In genomic region chr17:74394381-74394780, GRCm38 (mm10) we compare ENCODE assay signal across 11 mouse cellular contexts. TPM values are rescaled to one million over a fixed set of nuclear protein-coding genes. Genes with fewer than 3 reads are reported as not detected.
A peak's percentile ranks its signal among the peaks of the same experiment; 100 is the strongest.
DNase-seq lines count a peak whose midpoint lies in the region; ATAC-seq and TF ChIP-seq lines count a peak whose summit lies in the region.
"Had no signal": no experiment of that assay in that cellular context is flagged by ENCODE, and none has a peak within 500 bp of the region (broad histone marks: within the 10 kb centered on the region; RNA-seq: fewer than 3 reads in every experiment).

No protein-coding gene starts in this region.

- DNase-seq in heart, adult 9 months (ENCODE audit: low spot score in 2 of 2): no peak
- no peak for DNase-seq in lung, postnatal 25 days (ENCODE audit: low spot score)
- DNase-seq in adrenal gland, postnatal 10 days: no peak
- no peak for DNase-seq in kidney, adult 11 months
- DNase-seq: gastrocnemius, postnatal 10 days; left cerebral cortex, postnatal 4 days had no signal

- H3K4me1 ChIP-seq in heart, embryonic 12.5 days (replicated peaks): peaks cover 9% of the 10 kb centered on the region
- peaks cover 9% of the 10 kb centered on the region for H3K4me1 ChIP-seq in lung, embryonic 16.5 days (replicated peaks; ENCODE audit: control insufficient read depth, insufficient read depth, low read length)
- peaks cover 7% of the 10 kb centered on the region for H3K4me1 ChIP-seq in limb, embryonic 13.5 days
- no peaks in the 10 kb centered on the region for H3K4me1 ChIP-seq in small intestine, adult 2 months (ENCODE audit: control insufficient read depth, insufficient read depth, insufficient read length, low read length)

- no peaks in the 10 kb centered on the region for H3K27me3 ChIP-seq in heart, embryonic 12.5 days (replicated peaks)
- H3K27me3 ChIP-seq in lung, embryonic 16.5 days (ENCODE audit: control insufficient read depth, insufficient read depth, low read depth, low read length): no peaks in the 10 kb centered on the region
- H3K27me3 ChIP-seq in limb, embryonic 13.5 days: no peaks in the 10 kb centered on the region
- H3K27me3 ChIP-seq in small intestine, adult 2 months (ENCODE audit: control insufficient read depth, insufficient read depth, low read length): no peaks in the 10 kb centered on the region

- no peak for ATAC-seq in heart, embryonic 12.5 days (ENCODE audit: insufficient number of reproducible peaks, low FRiP score)
- no peak for ATAC-seq in lung, embryonic 16.5 days (ENCODE audit: low read depth)
- no peak for ATAC-seq in limb, embryonic 13.5 days (ENCODE audit: low FRiP score, low read depth)

- H3K9ac ChIP-seq in heart, embryonic 12.5 days: no peak overlapping the region
- H3K9ac ChIP-seq in lung, embryonic 16.5 days (ENCODE audit: low read length): no peak overlapping the region
- H3K9ac ChIP-seq in limb, embryonic 13.5 days: no peak overlapping the region

- WGBS in heart, embryonic 12.5 days: 72% methylated on average over 2 of the region's 2 CpGs
- 64% methylated on average over 2 of the region's 2 CpGs for WGBS in lung, embryonic 16.5 days
- WGBS in limb, embryonic 13.5 days: 80% methylated on average over 2 of the region's 2 CpGs
- WGBS in small intestine, adult 2 months: 85% methylated on average over 2 of the region's 2 CpGs

- TF ChIP-seq CTCF in small intestine, adult 2 months (IDR thresholded peaks at IDR 0.05; ENCODE audit: extremely low read depth, insufficient read length, insufficient replicate concordance, low read depth, low read length): no peak

- H3K27ac ChIP-seq in heart, embryonic 12.5 days (ENCODE audit: poor library complexity, severe bottlenecking): no peak overlapping the region
- no peak overlapping the region for H3K27ac ChIP-seq in lung, embryonic 16.5 days (ENCODE audit: low read length)
- no peak overlapping the region for H3K27ac ChIP-seq in limb, embryonic 13.5 days
- peak overlapping the region; percentile 93 for H3K27ac ChIP-seq in small intestine, adult 2 months (ENCODE audit: insufficient read depth, low read depth, low read length)
- H3K27ac ChIP-seq: kidney, postnatal 0 days had no signal

- TF ChIP-seq POLR2A in small intestine, adult 2 months (IDR thresholded peaks at IDR 0.05; ENCODE audit: low read depth, low read length): no peak

- H3K9me3 ChIP-seq in heart, embryonic 12.5 days (replicated peaks): no peaks in the 10 kb centered on the region
- H3K9me3 ChIP-seq in lung, embryonic 16.5 days (ENCODE audit: control insufficient read depth, low read length): no peaks in the 10 kb centered on the region
- no peaks in the 10 kb centered on the region for H3K9me3 ChIP-seq in limb, embryonic 13.5 days

- no peaks in the 10 kb centered on the region for H3K36me3 ChIP-seq in heart, embryonic 12.5 days
- no peaks in the 10 kb centered on the region for H3K36me3 ChIP-seq in lung, embryonic 16.5 days (ENCODE audit: control insufficient read depth, insufficient read depth, low read length)
- H3K36me3 ChIP-seq in limb, embryonic 13.5 days: peaks cover 3% of the 10 kb centered on the region; the same call in 1 of the 2 replicates
- no peaks in the 10 kb centered on the region for H3K36me3 ChIP-seq in small intestine, adult 2 months (ENCODE audit: control insufficient read depth, insufficient read depth, low read length)

- H3K4me2 ChIP-seq in heart, embryonic 12.5 days: peak overlapping the region; percentile 74
- H3K4me2 ChIP-seq in lung, embryonic 16.5 days (ENCODE audit: low read depth, low read length): peak overlapping the region; percentile 61; the same call in 1 of the 2 replicates
- peak overlapping the region; percentile 68; the same call in 1 of the 2 replicates for H3K4me2 ChIP-seq in limb, embryonic 13.5 days (replicated peaks)

- H3K4me3 ChIP-seq in heart, embryonic 12.5 days: no peak overlapping the region
- no peak overlapping the region for H3K4me3 ChIP-seq in lung, embryonic 16.5 days (ENCODE audit: low read length)
- peak overlapping the region; percentile 93; the same call in 1 of the 2 replicates for H3K4me3 ChIP-seq in limb, embryonic 13.5 days
- no peak overlapping the region for H3K4me3 ChIP-seq in small intestine, adult 2 months (ENCODE audit: low read depth, low read length)

RNA-seq across cellular contexts. Expression of gene Slc30a6, which starts 1.0 kb away (rescaled TPM):
- 22.2 and 27.3 TPM in 2 replicates for polyA plus RNA-seq in heart, embryonic 12.5 days (2016; fragmentation: Nextera tagmentation; extraction: Ambion mirVana)
- polyA plus RNA-seq in lung, embryonic 16.5 days (2015; fragmentation: Nextera tagmentation; extraction: Ambion mirVana): 38.4 and 40.5 TPM in 2 replicates
- 43.3 TPM in 2 replicates for polyA plus RNA-seq in limb, embryonic 13.5 days (2015; fragmentation: Nextera tagmentation; extraction: Ambion mirVana)
- 9.6 and 14.6 TPM in 2 replicates for polyA plus RNA-seq in small intestine, adult 2 months (2012; rRNA removed)
- 10 to 100 TPM; 19.5 TPM for total RNA-seq in adrenal gland, postnatal 10 days (2021)

RNA-seq across cellular contexts. Expression of gene Spast, which starts 55.6 kb away (rescaled TPM):
- polyA plus RNA-seq in heart, embryonic 12.5 days (2016; fragmentation: Nextera tagmentation; extraction: Ambion mirVana): 19.1 and 20.2 TPM in 2 replicates
- polyA plus RNA-seq in lung, embryonic 16.5 days (2015; fragmentation: Nextera tagmentation; extraction: Ambion mirVana): 10.8 and 11.0 TPM in 2 replicates
- polyA plus RNA-seq in limb, embryonic 13.5 days (2015; fragmentation: Nextera tagmentation; extraction: Ambion mirVana): 17.4 and 17.7 TPM in 2 replicates
- polyA plus RNA-seq in small intestine, adult 2 months (2012; rRNA removed): 3.6 and 7.0 TPM in 2 replicates
- total RNA-seq in adrenal gland, postnatal 10 days (2021): 10 to 100 TPM; 34.1 to 36.6 TPM
